Mouse (Mus musculus) left cerebral cortex, adult 18-20 months (tissue): ENCODE measurements around the gene Lrpprc. TPM values are rescaled to one million over a fixed set of nuclear protein-coding genes. Genes with fewer than 3 reads are reported as not detected.
A peak's percentile ranks its signal among the peaks of the same experiment; 100 is the strongest.

Experiments
- DNase-seq, 2 experiments: peaks; one replicate each; pipeline ENCODE4 v3.0.0; 2021 to 2022; ENCODE audit warnings: low spot score in 2 of 2, mixed read lengths in 1 of 2
- total RNA-seq, 2 experiments: library from RNA; stranded (reverse); gene quantifications; 2 replicates each; pipeline ENCODE4 v1.2.3; 2021

Lrpprc gene
- total RNA-seq, 2 experiments from 2014 or later = 55.4 to 63.3 TPM

DNA sequence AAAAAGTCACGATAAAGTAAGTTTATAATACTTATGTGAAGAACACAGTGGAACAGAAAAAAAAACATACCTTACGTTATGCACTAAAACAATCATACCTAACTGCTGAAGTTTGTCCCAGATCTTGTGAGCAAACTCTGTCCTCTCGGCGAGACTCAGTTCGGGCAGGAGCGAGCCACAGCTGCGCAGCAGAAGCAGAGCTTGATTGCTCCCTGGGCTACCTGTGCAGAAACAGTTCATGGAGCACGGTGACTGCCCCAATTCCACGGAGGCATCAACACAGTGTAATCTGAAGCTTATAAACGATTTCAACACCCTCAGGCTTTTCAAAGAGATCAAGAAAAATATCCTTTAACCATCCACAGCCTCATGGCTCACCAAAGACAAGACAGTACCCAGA is 15.3 kb downstream of the Lrpprc start:
- no peak for DNase-seq

DNA sequence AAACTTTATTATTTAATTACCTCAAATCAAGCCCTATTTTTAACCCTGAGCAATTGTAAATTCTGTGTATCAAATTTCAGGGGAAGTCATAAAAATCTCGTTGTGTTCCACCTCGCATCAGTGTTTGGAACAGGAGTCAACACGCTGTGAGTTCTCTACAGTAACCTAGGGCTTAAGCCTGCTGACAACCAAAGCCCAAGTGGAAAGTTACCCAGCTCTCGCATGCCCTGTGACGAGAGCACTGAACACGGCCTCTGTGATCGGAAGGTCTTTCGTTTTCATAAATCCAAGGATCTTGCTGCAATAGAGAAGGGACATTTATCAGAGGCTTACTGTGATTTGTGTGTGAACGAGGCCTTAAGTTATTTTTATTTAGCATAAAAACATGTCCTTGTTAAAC is 18.7 kb downstream of the Lrpprc start:
- DNase-seq = no peak

GRCm38 (mm10) chr17:84758971-84759370 is 31.6 kb downstream of the Lrpprc start:
- DNase-seq = no peak

GRCm38 (mm10) chr17:84758374-84758773 is 32.2 kb downstream of the Lrpprc start:
- no peak for DNase-seq

GRCm38 (mm10) chr17:84756090-84756489 is 34.5 kb downstream of the Lrpprc start:
- DNase-seq = no peak

DNA sequence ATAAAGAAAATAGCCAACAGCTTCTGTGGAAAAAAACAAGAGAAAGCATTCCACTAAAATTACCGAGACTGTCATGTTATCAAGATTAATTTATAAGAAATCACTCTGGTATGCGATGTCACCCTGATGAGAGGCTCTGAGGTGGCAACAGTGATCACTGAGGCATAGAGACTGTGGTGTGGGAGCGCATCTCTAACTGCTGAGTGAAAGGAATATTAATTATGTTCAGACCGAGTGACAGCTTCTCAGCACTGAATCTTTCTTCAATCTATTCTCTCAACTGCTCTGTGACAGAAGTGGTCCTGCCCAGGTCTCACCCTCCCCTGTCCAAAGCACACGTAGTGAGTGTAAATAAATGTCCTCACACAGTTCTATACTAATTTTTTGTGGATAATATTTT is 37.1 kb downstream of the Lrpprc start:
- DNase-seq = no peak

DNA sequence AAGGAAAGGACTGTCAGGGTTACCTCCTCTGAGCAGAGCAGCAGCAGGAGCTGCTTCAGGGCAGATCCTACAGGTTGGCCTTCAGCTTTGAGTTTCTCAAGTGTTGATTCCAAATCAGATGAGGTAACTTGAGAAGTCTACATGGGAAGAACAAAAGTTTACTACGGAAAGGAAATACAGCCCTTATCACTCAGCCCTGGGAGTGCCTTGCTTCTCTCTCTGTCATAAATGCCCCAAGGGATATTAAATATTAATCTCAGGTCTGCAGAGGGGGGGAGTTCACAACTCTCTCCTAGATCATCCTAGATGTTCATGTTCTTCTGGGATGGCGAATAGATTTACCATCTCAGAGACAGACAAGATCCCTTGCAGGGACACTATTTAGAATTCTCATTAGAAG is 38.3 kb downstream of the Lrpprc start:
- DNase-seq = no peak

DNA sequence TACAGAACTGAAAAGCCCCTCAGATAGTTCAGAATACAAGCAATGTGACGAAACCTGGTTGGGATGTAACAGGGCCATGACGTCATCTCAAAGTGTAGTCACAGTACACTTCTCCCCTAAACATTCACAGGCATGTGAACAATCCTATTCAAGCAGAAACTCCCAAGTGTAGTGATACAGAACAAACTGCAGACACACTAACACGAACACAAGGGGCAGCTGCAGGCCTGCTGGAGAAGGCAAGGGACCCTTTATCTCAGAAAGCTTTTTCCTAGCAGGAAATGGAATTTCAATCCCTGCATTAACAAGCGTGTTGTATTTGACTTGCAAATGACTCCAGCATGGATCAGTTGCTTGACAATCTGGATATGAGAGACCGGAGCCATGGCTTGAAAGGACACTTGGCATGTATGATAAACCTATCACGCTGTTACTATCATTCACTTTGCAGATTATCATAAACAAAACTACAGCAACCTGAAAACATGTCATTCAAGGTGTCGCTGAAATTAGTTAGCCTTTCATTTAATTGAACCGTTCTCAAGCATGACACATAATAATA is 38.9 kb downstream of the Lrpprc start:
- no peak for DNase-seq

DNA sequence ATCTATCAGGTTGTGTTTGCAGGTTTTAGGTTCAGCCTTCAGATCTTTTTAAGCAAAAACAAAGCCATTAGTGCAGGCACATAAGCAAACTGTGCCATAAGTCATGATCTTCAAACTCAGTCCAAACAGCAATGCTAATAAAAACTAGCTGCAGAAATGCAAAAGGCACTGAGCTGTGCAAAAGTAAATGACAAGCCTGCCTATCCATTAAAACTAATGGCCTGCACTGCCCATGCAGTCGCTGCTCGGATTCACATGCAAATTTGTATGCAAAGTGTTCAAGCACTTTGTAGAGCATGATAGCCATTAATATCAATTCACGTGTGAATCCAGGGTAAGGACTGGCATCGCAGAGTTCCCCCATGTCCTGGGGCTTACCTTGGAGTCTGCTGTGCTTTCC is 40.5 kb downstream of the Lrpprc start:
- DNase-seq = no peak

DNA sequence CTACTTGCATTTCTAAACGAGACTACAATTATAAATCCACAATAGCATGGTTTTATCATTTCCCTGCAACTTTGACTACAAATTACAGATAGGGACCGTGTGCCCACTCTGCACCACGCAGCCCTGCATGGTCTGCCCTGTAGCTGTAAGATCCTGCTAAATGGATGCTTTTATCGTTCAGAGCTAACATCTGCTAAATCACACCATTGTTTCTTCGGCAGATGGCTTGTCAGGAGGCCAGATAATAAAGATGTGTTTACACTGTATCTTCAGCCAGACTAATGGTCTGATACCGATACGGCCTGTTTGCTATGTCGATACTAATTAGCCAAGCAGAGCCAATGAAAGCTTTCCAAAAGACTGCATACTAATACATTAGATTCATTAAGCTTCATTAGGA is 41.3 kb downstream of the Lrpprc start:
- no peak for DNase-seq

DNA sequence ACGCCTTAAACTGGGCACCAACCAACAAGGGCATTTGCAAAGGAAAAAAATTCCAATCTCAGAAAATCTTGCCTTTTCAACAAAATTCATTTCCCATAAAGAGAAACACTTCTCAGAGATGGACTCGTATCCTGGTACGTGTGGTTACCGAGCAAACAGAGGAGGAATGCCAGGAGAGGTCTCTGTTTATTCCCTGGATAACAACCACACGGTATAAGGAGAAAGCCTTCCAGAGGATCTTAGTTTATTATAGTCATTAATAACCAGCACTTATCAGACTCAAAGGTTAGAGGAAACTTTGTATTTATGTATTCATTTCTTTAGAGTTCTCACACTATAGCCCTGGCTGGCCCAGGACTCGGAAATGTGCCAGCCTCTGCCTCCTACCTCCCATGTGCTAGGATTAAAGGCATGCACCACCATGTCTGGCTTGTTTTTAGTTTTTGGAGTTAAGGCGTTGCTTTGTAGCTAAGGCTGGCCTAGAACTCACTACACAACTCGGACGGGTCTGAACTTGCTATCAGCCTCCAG is 42.4 kb downstream of the Lrpprc start:
- no peak for DNase-seq

DNA sequence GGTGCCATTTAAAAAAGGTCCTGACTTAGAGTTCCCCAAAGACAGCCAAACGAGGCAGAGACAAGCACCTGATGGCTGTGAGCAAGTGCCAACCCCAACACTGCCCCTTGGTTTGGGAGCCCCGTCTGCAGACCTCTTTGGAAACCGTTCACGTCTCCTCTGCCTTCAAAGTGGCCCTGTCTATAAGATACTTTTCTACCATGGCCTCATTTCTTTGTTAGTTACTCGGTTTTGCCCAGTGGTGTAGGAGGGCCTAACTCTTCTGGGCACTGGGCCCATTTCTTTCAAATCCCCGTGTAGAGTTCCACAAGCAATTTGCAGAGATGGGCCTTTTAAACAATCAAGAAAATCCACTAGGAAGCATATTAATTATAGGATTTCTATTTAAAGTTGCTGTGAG is 43.4 kb downstream of the Lrpprc start:
- DNase-seq = peak; percentile 34 to 44

DNA sequence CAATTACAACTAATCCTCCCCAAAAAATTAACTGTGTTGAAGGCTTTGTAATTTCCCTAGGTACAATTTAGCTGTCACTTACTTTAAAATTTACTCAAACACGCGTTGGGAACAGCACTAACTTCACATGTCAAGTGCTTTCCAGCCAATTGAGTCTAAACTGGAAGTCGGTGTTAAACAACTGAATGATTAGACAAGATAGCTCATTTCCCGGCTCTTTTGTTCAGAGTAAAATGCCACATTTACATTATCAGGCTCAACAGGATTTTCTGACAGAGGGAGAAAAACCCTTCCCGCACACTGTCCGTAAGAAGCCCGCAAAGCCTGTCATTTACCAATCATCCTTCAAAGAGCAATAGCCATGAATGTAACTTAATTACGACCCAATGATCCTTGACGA is 45.6 kb downstream of the Lrpprc start:
- DNase-seq = no peak

- DNase-seq = no peak
Observed at GRCm38 (mm10) chr17:84744256-84744655, 46.3 kb downstream of the Lrpprc start.

DNA sequence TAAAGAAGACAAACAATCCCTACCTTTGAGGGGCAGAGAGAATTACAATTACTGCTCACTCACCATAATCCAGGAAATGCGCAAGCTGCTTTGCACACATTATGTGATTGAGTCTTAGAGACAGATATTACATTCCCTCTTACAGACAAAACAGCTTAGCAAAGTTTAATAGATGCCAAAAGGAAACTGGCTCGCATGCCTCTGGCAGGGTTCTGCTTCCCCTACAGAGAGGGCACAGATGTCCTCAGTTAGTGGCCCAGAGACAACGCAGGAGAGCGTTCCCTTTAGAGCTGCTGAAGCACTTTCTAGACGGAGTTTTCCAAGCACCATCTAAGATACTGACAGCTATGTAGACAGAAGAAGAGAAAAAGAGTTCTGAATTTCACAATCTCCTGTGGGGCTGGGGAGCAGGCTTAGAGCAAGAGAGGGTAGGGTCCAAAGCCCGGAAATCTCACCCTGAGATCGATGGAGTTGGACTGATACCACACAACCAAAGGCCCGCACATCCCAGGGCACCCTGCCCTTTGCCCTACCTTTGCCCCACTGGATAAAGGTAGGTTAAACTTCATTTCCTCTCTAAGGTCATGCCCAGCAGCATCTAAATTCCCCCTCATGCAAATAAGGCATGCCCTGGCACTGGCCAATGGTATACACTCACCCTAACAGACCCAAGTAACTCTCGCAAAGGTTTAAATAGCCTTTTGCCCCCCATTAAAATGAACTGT is 52.4 kb downstream of the Lrpprc start:
- DNase-seq = no peak

DNA sequence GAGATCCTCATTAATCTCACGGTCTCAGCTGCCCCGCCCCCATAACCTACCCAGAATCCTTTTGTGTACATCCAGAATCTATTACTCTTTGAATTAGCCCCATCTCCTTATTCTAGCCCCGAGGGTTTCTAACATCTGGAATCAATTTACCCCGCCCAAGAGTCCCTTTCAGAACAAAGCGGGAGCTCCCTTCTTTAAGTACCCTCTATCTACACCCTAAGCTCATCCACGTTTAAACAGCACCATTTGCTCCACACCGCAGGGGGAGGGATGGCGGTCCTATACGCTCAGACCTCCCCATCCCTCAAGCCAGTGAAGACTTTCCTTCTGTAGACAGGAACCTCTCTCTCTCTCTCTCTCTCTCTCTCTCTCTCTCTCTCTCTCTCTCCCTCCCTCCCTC is 53.9 kb downstream of the Lrpprc start:
- DNase-seq = no peak

GRCm38 (mm10) chr17:84732612-84733011 is 58.0 kb downstream of the Lrpprc start:
- no peak for DNase-seq

- no peak for DNase-seq
Observed at GRCm38 (mm10) chr17:84731361-84731760, 59.2 kb downstream of the Lrpprc start.

DNA sequence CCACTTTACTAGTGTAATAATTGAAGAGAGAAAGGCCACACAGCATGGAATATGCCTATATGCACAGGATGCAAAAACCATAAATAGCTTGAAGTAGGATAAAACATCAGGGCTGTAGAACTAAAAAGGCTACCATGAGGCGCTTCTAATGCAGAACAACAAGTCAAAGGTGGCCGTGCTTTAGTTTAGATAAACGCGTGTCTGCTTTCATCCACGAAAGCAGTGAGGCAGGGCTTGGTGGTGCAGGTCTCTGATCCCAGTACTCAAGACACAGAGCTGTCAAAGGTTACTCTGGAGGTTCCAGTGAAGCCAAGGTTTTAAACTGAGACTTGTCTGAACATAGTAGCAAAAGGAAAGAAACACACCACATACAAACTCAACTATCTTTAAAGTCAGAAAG is 61.4 kb downstream of the Lrpprc start:
- no peak for DNase-seq

- no peak for DNase-seq
Observed at GRCm38 (mm10) chr17:84728201-84728911, 62.2 kb downstream of the Lrpprc start.

- no peak for DNase-seq
Observed at GRCm38 (mm10) chr17:84725163-84725562, 65.4 kb downstream of the Lrpprc start.

- peak in 1 of 2 experiments; percentile 30 for DNase-seq
Observed at GRCm38 (mm10) chr17:84724028-84724427, 66.6 kb downstream of the Lrpprc start.
